Mouse (Mus musculus): ENCODE results near the gene Gm3696.
"Not testable (repeated sequence)": the region's sequence is repeated elsewhere in the genome, so short reads cannot be mapped to it uniquely, and the experiment has no call there.

Gene Gm3696

DNA sequence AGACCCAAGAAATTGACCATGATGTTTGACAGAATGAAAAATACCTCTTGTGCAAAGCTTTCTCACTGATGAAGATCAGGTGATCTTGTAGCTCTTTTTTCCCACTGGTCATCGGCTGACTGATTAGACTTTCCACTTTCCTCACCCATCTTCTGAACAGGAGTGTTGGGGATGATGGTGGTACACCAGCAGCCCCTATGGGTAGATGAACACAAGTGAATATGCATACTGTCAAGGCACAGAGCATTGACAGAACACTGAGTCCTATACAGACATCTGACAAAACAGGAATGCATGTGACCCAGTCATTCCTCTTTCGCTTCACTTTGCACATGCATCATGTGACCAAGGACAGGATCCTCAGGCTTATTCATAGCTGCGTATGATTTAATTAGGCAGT lies at the start of gene Gm3696:
TSS of gene Gm3696 (minus strand) at position 101 of the 400 bp plus-strand sequence.
- not testable (repeated sequence) for DNase-seq (ENCODE audit: low spot score)

DNA sequence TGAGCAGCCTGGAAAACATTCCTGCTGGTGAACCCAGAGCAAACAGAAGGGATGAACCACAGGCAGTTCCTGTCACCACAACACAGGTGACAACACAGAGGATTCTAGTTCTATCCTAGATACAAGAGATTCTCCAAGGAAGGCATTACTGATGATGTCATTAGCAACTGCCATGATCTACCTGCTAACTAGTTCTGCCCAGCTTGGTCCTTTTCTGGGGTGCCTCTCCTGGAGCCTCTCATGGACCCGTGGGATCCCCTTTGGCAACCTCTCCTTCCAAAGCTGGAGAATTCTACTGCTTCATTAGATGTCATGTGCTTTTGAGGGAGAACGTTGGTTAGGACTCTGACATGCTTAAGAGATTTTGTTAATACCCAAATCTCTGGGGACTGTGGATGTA lies 24.9 kb upstream of the Gm3696 start, which contains the start of gene Gm6676:
TSS of gene Gm6676 (minus strand) at position 101 of the 400 bp plus-strand sequence.
- DNase-seq (ENCODE audit: low spot score) = not testable (repeated sequence)

GRCm38 (mm10) chr14:7105124-7105802 lies 4.8 kb upstream of the Gm3696 start:
- peak; percentile 2 for DNase-seq (ENCODE audit: low spot score)

GRCm38 (mm10) chr14:7044870-7045269 lies 55.6 kb downstream of the Gm3696 start, which contains the start of gene Gm3685:
Gene Gm3685 (minus strand): TSS chr14:7044970.
- not testable (repeated sequence) for DNase-seq (ENCODE audit: low spot score)
